Mouse (Mus musculus): ENCODE data around the gene Cdc42ep4. TPM values are rescaled to one million over a fixed set of nuclear protein-coding genes. Genes with fewer than 3 reads are reported as not detected.

Gene Cdc42ep4
- total RNA-seq, 2 experiments from 2014 or later, result 26.7 to 31.7 TPM

GRCm38 (mm10) chr11:113699643-113700042 lies 52.0 kb downstream of the Cdc42ep4 start:
- no peak for DNase-seq (ENCODE audit: low spot score in 2 of 2)
- intact Hi-C loops (cut with DNase I), result no loop called here

GRCm38 (mm10) chr11:113698013-113698545 lies 53.6 kb downstream of the Cdc42ep4 start:
- no peak for DNase-seq (ENCODE audit: low spot score in 2 of 2)
- intact Hi-C loops (cut with DNase I), result no loop called here

- intact Hi-C loops (cut with DNase I), result no loop called here
- no peak for DNase-seq (ENCODE audit: low spot score in 2 of 2)
These were observed 54.1 kb downstream of the Cdc42ep4 start for GRCm38 (mm10) chr11:113697571-113697970.

- DNase-seq (ENCODE audit: low spot score in 2 of 2), result no peak
- intact Hi-C loops (cut with DNase I), result no loop called here
These were observed 59.8 kb downstream of the Cdc42ep4 start for GRCm38 (mm10) chr11:113691851-113692250.

GRCm38 (mm10) chr11:113691318-113691717 lies 60.4 kb downstream of the Cdc42ep4 start:
- intact Hi-C loops (cut with DNase I), result no loop called here

GRCm38 (mm10) chr11:113690506-113690905 lies 61.2 kb downstream of the Cdc42ep4 start:
- DNase-seq (ENCODE audit: low spot score in 2 of 2), result peak; percentile 35 to 82
- intact Hi-C loops (cut with DNase I), result no loop called here

More at GRCm38 (mm10) chr11:113691318-113691717, 60.4 kb downstream of the Cdc42ep4 start:
- DNase-seq (ENCODE audit: low spot score in 2 of 2), result no peak

- DNase-seq (ENCODE audit: low spot score in 2 of 2), result no peak
- intact Hi-C loops (cut with DNase I), result no loop called here
These were observed 64.7 kb downstream of the Cdc42ep4 start for GRCm38 (mm10) chr11:113687031-113687430.

- no peak for DNase-seq (ENCODE audit: low spot score in 2 of 2)
- intact Hi-C loops (cut with DNase I), result no loop called here
These were observed 66.8 kb downstream of the Cdc42ep4 start for GRCm38 (mm10) chr11:113684707-113685426.

GRCm38 (mm10) chr11:113683957-113684706 lies 67.5 kb downstream of the Cdc42ep4 start, which contains the start of the genes Fam104a and D11Wsu47e:
Fam104a (minus strand) TSS chr11:113684155.
D11Wsu47e (plus strand) TSS chr11:113684412.
- DNase-seq (ENCODE audit: low spot score in 2 of 2), result peak; percentile 95 to 97
- intact Hi-C loops (cut with DNase I), result loop anchor here (2.0 kb wide), 1 partner anchor 35 kb away; the partner anchor contains the start of gene Cog1

GRCm38 (mm10) chr11:113683627-113683956 lies 68.1 kb downstream of the Cdc42ep4 start:
- intact Hi-C loops (cut with DNase I), result loop anchor here (2.0 kb wide), 1 partner anchor 35 kb away; the partner anchor contains the start of gene Cog1

GRCm38 (mm10) chr11:113682897-113683626 lies 68.6 kb downstream of the Cdc42ep4 start:
- no peak for DNase-seq (ENCODE audit: low spot score in 2 of 2)

More at GRCm38 (mm10) chr11:113683627-113683956, 68.1 kb downstream of the Cdc42ep4 start:
- DNase-seq (ENCODE audit: low spot score in 2 of 2), result no peak

GRCm38 (mm10) chr11:113681979-113682378 lies 69.7 kb downstream of the Cdc42ep4 start:
- intact Hi-C loops (cut with DNase I), result loop anchor here (2.0 kb wide), 1 partner anchor 33 kb away; the partner anchor contains the start of gene Cog1
- no peak for DNase-seq (ENCODE audit: low spot score in 2 of 2)

More at GRCm38 (mm10) chr11:113682897-113683626, 68.6 kb downstream of the Cdc42ep4 start:
- intact Hi-C loops (cut with DNase I), result loop anchor here (2.0 kb wide), 1 partner anchor 34 kb away; the partner anchor contains the start of gene Cog1

GRCm38 (mm10) chr11:113680954-113681353 lies 70.7 kb downstream of the Cdc42ep4 start:
- intact Hi-C loops (cut with DNase I), result no loop called here
- DNase-seq (ENCODE audit: low spot score in 2 of 2), result no peak

- intact Hi-C loops (cut with DNase I), result no loop called here
- DNase-seq (ENCODE audit: low spot score in 2 of 2), result no peak
These were observed 73.3 kb downstream of the Cdc42ep4 start for GRCm38 (mm10) chr11:113678373-113678772.

GRCm38 (mm10) chr11:113677378-113677777 lies 74.3 kb downstream of the Cdc42ep4 start:
- DNase-seq (ENCODE audit: low spot score in 2 of 2), result no peak
- intact Hi-C loops (cut with DNase I), result no loop called here

Other genes with a start within 250 kb of the Cdc42ep4 start
- gene Sstr2, start 132.5 kb downstream of the Cdc42ep4 start, total RNA-seq (2021), result 10 to 100 TPM; 30.1 to 34.4 TPM
- 10 to 100 TPM; 43.7 to 44.0 TPM for gene Cog1, start 102.7 kb downstream of the Cdc42ep4 start, total RNA-seq (2021)
- 10 to 100 TPM; 11.4 to 13.9 TPM for gene Slc39a11, start 101.8 kb downstream of the Cdc42ep4 start, total RNA-seq (2021)
- 10 to 100 TPM; 27.9 to 28.2 TPM for gene Fam104a, start 67.7 kb downstream of the Cdc42ep4 start, total RNA-seq (2021)
- gene D11Wsu47e, start 67.5 kb downstream of the Cdc42ep4 start, total RNA-seq (2021), result 10 to 100 TPM; 12.6 to 13.5 TPM
- gene Cpsf4l, start 41.9 kb downstream of the Cdc42ep4 start, total RNA-seq (2021), result under 1 TPM in 1 of 2 experiments, not detected in 1; 0.44 TPM